Mouse (Mus musculus) liver, embryonic 14.5 days (tissue): ENCODE results near the gene Arhgap17. TPM values are rescaled to one million over a fixed set of nuclear protein-coding genes. Genes with fewer than 3 reads are reported as not detected.

Source experiments
- ATAC-seq: fragments of 200-750 bp; cut with Nextera tagmentation; 2 replicates; pipeline ENCODE4 v1.8.0; 2017; ENCODE audit warnings: moderate number of reproducible peaks, mild to moderate bottlenecking, moderate library complexity; ENCODE audit not compliant: insufficient read depth
- DNase-seq, 3 experiments: peaks; one replicate each; pipeline ENCODE4 v3.0.0-alpha.2; 2012 to 2013; ENCODE audit warnings: low read depth in 3 of 3, low spot score in 3 of 3
- H3K27ac ChIP-seq: fragments of 300-500 bp; sonication (generic); 2 replicates; pipeline ENCODE4 v1.5.1; 2014; ENCODE audit warnings: moderate library complexity, mild to moderate bottlenecking, control low read depth, inconsistent platforms
- H3K27me3 ChIP-seq: fragments of 300-500 bp; sonication (generic); 2 replicates; pipeline ENCODE4 v1.6.1; 2014; ENCODE audit warnings: mild to moderate bottlenecking, low read length, moderate library complexity; ENCODE audit not compliant: control insufficient read depth, insufficient read depth
- H3K36me3 ChIP-seq: fragments of 300-500 bp; sonication (generic); replicated peaks from 2 replicates; pipeline ENCODE4 v1.6.1; 2014; ENCODE audit warnings: low read depth; ENCODE audit not compliant: control insufficient read depth, insufficient read depth
- H3K4me1 ChIP-seq, 2 experiments: fragments of 200-500 bp in 1 of 2; fragments of 300-500 bp in 1 of 2; sonication (generic) in 1 of 2; replicated peaks; 2 replicates each; pipeline ENCODE4 v1.6.1; 2012 to 2014; ENCODE audit warnings: antibody characterized with exemption in 1 of 2, inconsistent platforms in 1 of 2, low read length in 1 of 2; ENCODE audit not compliant: control insufficient read depth in 2 of 2, insufficient read depth in 2 of 2
- H3K4me2 ChIP-seq: fragments of 300-500 bp; sonication (generic); 2 replicates; pipeline ENCODE4 v1.6.1; 2014; ENCODE audit warnings: low read depth, mild to moderate bottlenecking, control low read depth, moderate library complexity
- H3K4me3 ChIP-seq, 2 experiments: fragments of 200-500 bp in 1 of 2; fragments of 300-500 bp in 1 of 2; sonication (generic) in 1 of 2; 2 replicates each; pipeline ENCODE4 v1.5.1; 2012 to 2014; ENCODE audit warnings: low read depth in 2 of 2, low read length in 2 of 2, mild to moderate bottlenecking in 2 of 2, control low read depth in 1 of 2, inconsistent platforms in 1 of 2, moderate library complexity in 1 of 2; ENCODE audit not compliant: insufficient read depth in 1 of 2
- H3K9ac ChIP-seq: fragments of 300-500 bp; sonication (generic); replicated peaks from 2 replicates; pipeline ENCODE4 v1.6.1; 2014; ENCODE audit warnings: mild to moderate bottlenecking, control low read depth, moderate library complexity
- H3K9me3 ChIP-seq: fragments of 300-500 bp; sonication (generic); 2 replicates; pipeline ENCODE4 v1.6.1; 2016; ENCODE audit warnings: low read length, mixed read lengths; ENCODE audit not compliant: control insufficient read depth
- CTCF ChIP-seq: IDR thresholded peaks from 2 replicates; pipeline ENCODE4 v1.5.1; 2016; ENCODE audit warnings: antibody characterized with exemption, low read depth, control low read depth
- EP300 ChIP-seq: IDR thresholded peaks from 2 replicates; pipeline ENCODE4 v1.6.1; 2016; ENCODE audit warnings: antibody characterized with exemption, low read depth
- WGBS: fragments of 180-500 bp; shearing (Covaris S2); extraction: QIAGEN DNeasy Blood & Tissue Kit; methylation state at CpG from one replicate; pipeline ENCODE4 v1.1.7; 2014; ENCODE audit not compliant: insufficient replicate concordance; 5-methylcytosine and 5-hydroxymethylcytosine counted together
- polyA plus RNA-seq, 2 experiments: library from polyadenylated mRNA; depleted of rRNA in 1 of 2; stranded (reverse) in 1 of 2; unstranded in 1 of 2; fragments of >200 nt; fragmentation: Nextera tagmentation in 1 of 2; extraction: Ambion mirVana in 1 of 2; gene quantifications; 2 replicates each; pipeline versions ENCODE4 v1.2.1 to v1.2.3; 2012 to 2014

Arhgap17 gene
- polyA plus RNA-seq, 2 experiments = 10.2 to 10.9 TPM

- WGBS = 67% methylated on average over 3 of the region's 3 CpGs
These were observed 71.5 kb downstream of the Arhgap17 start for GRCm38 (mm10) chr7:123298225-123298624.

GRCm38 (mm10) chr7:123296097-123296496, 73.6 kb downstream of the Arhgap17 start:
- Histone ChIP-seq H3K27me3 (no peaks in the 10 kb centered on the region), H3K4me1 (no peaks in the 10 kb centered on the region), H3K9ac (no peak overlapping the region), H3K4me2 (no peak overlapping the region), H3K27ac (no peak overlapping the region), H3K9me3 (no peaks in the 10 kb centered on the region), H3K36me3 (peaks cover 26% of the 10 kb centered on the region), H3K4me3 (no peak overlapping the region)
- WGBS = 76% methylated on average over 6 of the region's 6 CpGs
- no peak for DNase-seq
- ATAC-seq = no peak
- TF ChIP-seq CTCF (no peak), EP300 (no peak)

More at GRCm38 (mm10) chr7:123298225-123298624, 71.5 kb downstream of the Arhgap17 start:
- ATAC-seq = no peak
- Histone ChIP-seq H3K4me2 (no peak overlapping the region), H3K4me1 (no peaks in the 10 kb centered on the region), H3K27me3 (no peaks in the 10 kb centered on the region), H3K27ac (no peak overlapping the region), H3K9me3 (no peaks in the 10 kb centered on the region), H3K4me3 (no peak overlapping the region), H3K36me3 (peaks cover 24% of the 10 kb centered on the region), H3K9ac (no peak overlapping the region)
- TF ChIP-seq EP300 (no peak), CTCF (no peak)
- no peak for DNase-seq

DNA sequence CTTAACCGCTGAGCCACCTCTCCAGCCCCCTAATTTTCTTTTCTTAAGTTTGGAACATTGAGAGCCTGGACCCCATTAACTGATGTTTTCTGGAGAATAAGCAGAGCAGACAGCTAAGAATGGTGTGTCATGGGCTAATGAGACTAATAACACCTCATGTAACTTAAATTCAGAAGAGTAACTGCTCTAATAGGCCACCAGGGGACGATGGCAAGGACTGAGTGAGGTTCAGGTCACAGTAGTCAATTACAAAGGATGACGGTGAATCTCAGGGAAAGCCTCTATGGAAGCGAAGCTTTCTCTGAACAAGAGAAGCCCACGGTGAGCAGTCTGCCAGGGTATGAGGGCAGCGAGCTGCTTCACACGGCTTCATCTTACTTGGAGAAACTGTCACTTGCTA, 74.3 kb downstream of the Arhgap17 start:
- TF ChIP-seq EP300 (no peak), CTCF (peak; percentile 44)
- Histone ChIP-seq H3K27ac (no peak overlapping the region), H3K9me3 (no peaks in the 10 kb centered on the region), H3K4me2 (no peak overlapping the region), H3K4me1 (no peaks in the 10 kb centered on the region), H3K36me3 (peaks cover 29% of the 10 kb centered on the region), H3K9ac (no peak overlapping the region), H3K4me3 (no peak overlapping the region), H3K27me3 (no peaks in the 10 kb centered on the region)
- WGBS = 83% methylated on average over 7 of the region's 7 CpGs
- ATAC-seq (no peak), DNase-seq (no peak)

- Histone ChIP-seq H3K4me2 (no peak overlapping the region), H3K27ac (no peak overlapping the region), H3K4me3 (no peak overlapping the region), H3K36me3 (peaks cover 22% of the 10 kb centered on the region), H3K27me3 (no peaks in the 10 kb centered on the region), H3K4me1 (no peaks in the 10 kb centered on the region), H3K9ac (no peak overlapping the region), H3K9me3 (no peaks in the 10 kb centered on the region)
- DNase-seq (no peak), ATAC-seq (no peak)
- WGBS = 88% methylated on average over 7 of the region's 7 CpGs
- TF ChIP-seq CTCF = no peak
- TF ChIP-seq EP300 = no peak
These were observed 75.8 kb downstream of the Arhgap17 start for GRCm38 (mm10) chr7:123293898-123294297.

- H3K27me3 ChIP-seq = no peaks in the 10 kb centered on the region
- H3K9me3 ChIP-seq = no peaks in the 10 kb centered on the region
- no peak overlapping the region for H3K9ac ChIP-seq
- DNase-seq (no peak), ATAC-seq (no peak)
- H3K4me3 ChIP-seq = no peak overlapping the region
- no peaks in the 10 kb centered on the region for H3K4me1 ChIP-seq
- peaks cover 19% of the 10 kb centered on the region for H3K36me3 ChIP-seq
- TF ChIP-seq CTCF = no peak
- TF ChIP-seq EP300 = no peak
- 84% methylated on average over 8 of the region's 8 CpGs for WGBS
- H3K27ac ChIP-seq = no peak overlapping the region
- no peak overlapping the region for H3K4me2 ChIP-seq
These were observed 77.8 kb downstream of the Arhgap17 start for GRCm38 (mm10) chr7:123291942-123292341.

DNA sequence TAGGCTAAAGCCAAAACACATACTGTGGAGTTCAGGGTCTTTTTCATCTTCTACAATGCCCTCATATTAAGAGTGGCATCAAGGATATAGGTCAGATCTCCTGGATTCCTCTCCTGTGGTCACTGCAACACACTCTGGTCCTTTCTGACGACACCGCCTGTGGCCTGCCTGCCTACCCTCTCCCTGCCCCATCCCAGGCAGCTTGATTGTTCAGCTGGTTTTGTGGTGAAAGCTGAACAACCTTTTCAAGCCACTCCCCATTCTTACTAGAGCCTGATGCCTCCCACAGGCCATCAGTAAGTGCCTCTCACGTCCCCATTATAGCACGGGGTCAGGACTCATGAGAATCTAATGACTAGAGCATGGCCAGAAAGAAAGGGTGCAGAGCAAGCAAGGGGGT, 80.5 kb downstream of the Arhgap17 start:
- DNase-seq = no peak
- Histone ChIP-seq H3K4me3 (no peak overlapping the region), H3K36me3 (peaks cover 16% of the 10 kb centered on the region), H3K27me3 (no peaks in the 10 kb centered on the region), H3K4me2 (no peak overlapping the region), H3K27ac (no peak overlapping the region), H3K4me1 (no peaks in the 10 kb centered on the region), H3K9ac (no peak overlapping the region), H3K9me3 (no peaks in the 10 kb centered on the region)
- no peak for TF ChIP-seq EP300
- TF ChIP-seq CTCF = no peak
- ATAC-seq = no peak
- WGBS = 80% methylated on average over 4 of the region's 4 CpGs
